Mouse (Mus musculus): ENCODE measurements around the gene Btf3. TPM values are rescaled to one million over a fixed set of nuclear protein-coding genes. Genes with fewer than 3 reads are reported as not detected.
A peak's percentile ranks its signal among the peaks of the same experiment; 100 is the strongest.

Btf3 gene
- polyA plus RNA-seq, 1 experiment from 2014 or later: 746 TPM

- no peak overlapping the region for H3K4me3 ChIP-seq (ENCODE audit: low read depth, low read length)
- no peak overlapping the region for H3K27ac ChIP-seq (ENCODE audit: low read depth)
- no peaks in the 10 kb centered on the region for H3K4me1 ChIP-seq (ENCODE audit: insufficient read depth)
- no peaks in the 10 kb centered on the region for H3K27me3 ChIP-seq (ENCODE audit: insufficient read depth, low read length)
- DNase-seq (no peak), ATAC-seq (ENCODE audit: insufficient read depth) (no peak)
- WGBS: 75% methylated on average over 4 of the region's 4 CpGs
- H3K36me3 ChIP-seq (ENCODE audit: insufficient read depth): peaks cover 39% of the 10 kb centered on the region
- no peak overlapping the region for H3K4me2 ChIP-seq
- TF ChIP-seq CTCF (IDR thresholded peaks at IDR 0.05; ENCODE audit: low read depth): no peak
- no peak overlapping the region for H3K9ac ChIP-seq
- H3K9me3 ChIP-seq (ENCODE audit: low read depth, low read length): no peaks in the 10 kb centered on the region
Measured at GRCm38 (mm10) chr13:98275646-98276045, 41.2 kb downstream of the Btf3 start.

- H3K27ac ChIP-seq (ENCODE audit: low read depth): no peak overlapping the region
- no peak for TF ChIP-seq CTCF (IDR thresholded peaks at IDR 0.05; ENCODE audit: low read depth)
- no peak overlapping the region for H3K9ac ChIP-seq
- WGBS: 85% methylated on average over 9 of the region's 9 CpGs
- ATAC-seq (ENCODE audit: insufficient read depth): no peak
- peaks cover 45% of the 10 kb centered on the region for H3K36me3 ChIP-seq (ENCODE audit: insufficient read depth)
- H3K4me3 ChIP-seq (ENCODE audit: low read depth, low read length): no peak overlapping the region
- no peak overlapping the region for H3K4me2 ChIP-seq
- H3K4me1 ChIP-seq (ENCODE audit: insufficient read depth): no peaks in the 10 kb centered on the region
- DNase-seq: no peak
- H3K9me3 ChIP-seq (ENCODE audit: low read depth, low read length): no peaks in the 10 kb centered on the region
- no peaks in the 10 kb centered on the region for H3K27me3 ChIP-seq (ENCODE audit: insufficient read depth, low read length)
Measured at GRCm38 (mm10) chr13:98274023-98274422, 42.8 kb downstream of the Btf3 start.

- H3K9me3 ChIP-seq (ENCODE audit: low read depth, low read length): no peaks in the 10 kb centered on the region
- ATAC-seq (ENCODE audit: insufficient read depth) (no peak), DNase-seq (peak; percentile 12)
- H3K27ac ChIP-seq (ENCODE audit: low read depth): no peak overlapping the region
- H3K27me3 ChIP-seq (ENCODE audit: insufficient read depth, low read length): no peaks in the 10 kb centered on the region
- TF ChIP-seq CTCF (IDR thresholded peaks at IDR 0.05; ENCODE audit: low read depth): no peak
- H3K9ac ChIP-seq: peak overlapping the region; percentile 91
- peak overlapping the region; percentile 81 for H3K4me3 ChIP-seq (ENCODE audit: low read depth, low read length)
- peak overlapping the region; percentile 65 for H3K4me2 ChIP-seq
- WGBS: 31% methylated on average over 5 of the region's 5 CpGs
- peaks cover 29% of the 10 kb centered on the region for H3K36me3 ChIP-seq (ENCODE audit: insufficient read depth)
- peaks cover 13% of the 10 kb centered on the region for H3K4me1 ChIP-seq (ENCODE audit: insufficient read depth)
Measured at GRCm38 (mm10) chr13:98264111-98264510, 52.7 kb downstream of the Btf3 start.

GRCm38 (mm10) chr13:98263458-98263987, 53.3 kb downstream of the Btf3 start:
- H3K9me3 ChIP-seq (ENCODE audit: low read depth, low read length): no peaks in the 10 kb centered on the region
- peak; percentile 32; the same call in 1 of the 2 replicates for ATAC-seq (ENCODE audit: insufficient read depth)
- DNase-seq: peak; percentile 32
- peaks cover 13% of the 10 kb centered on the region for H3K4me1 ChIP-seq (ENCODE audit: insufficient read depth)
- no peaks in the 10 kb centered on the region for H3K27me3 ChIP-seq (ENCODE audit: insufficient read depth, low read length)
- peaks cover 30% of the 10 kb centered on the region for H3K36me3 ChIP-seq (ENCODE audit: insufficient read depth)
- H3K4me3 ChIP-seq (ENCODE audit: low read depth, low read length): peak overlapping the region; percentile 81
- peak overlapping the region; percentile 65 for H3K4me2 ChIP-seq
- H3K9ac ChIP-seq: peak overlapping the region; percentile 91
- H3K27ac ChIP-seq (ENCODE audit: low read depth): peak overlapping the region; percentile 93
- WGBS: under 1% methylated on average over 16 of the region's 16 CpGs
- TF ChIP-seq CTCF (IDR thresholded peaks at IDR 0.05; ENCODE audit: low read depth): no peak

GRCm38 (mm10) chr13:98262636-98263457, 54.0 kb downstream of the Btf3 start, which contains the start of the genes Utp15 and Ankra2:
TSS of gene Utp15 (minus strand) at chr13:98263041.
TSS of gene Ankra2 (plus strand) at chr13:98263074.
- H3K9me3 ChIP-seq (ENCODE audit: low read depth, low read length): no peaks in the 10 kb centered on the region
- H3K27ac ChIP-seq (ENCODE audit: low read depth): peak within 1 kb of the TSS; percentile 93
- ATAC-seq (ENCODE audit: insufficient read depth) (peak; percentile 99), DNase-seq (peak; percentile 100)
- no peaks in the 10 kb centered on the region for H3K27me3 ChIP-seq (ENCODE audit: insufficient read depth, low read length)
- WGBS: under 1% methylated on average over 71 of the region's 71 CpGs
- no peak for TF ChIP-seq CTCF (IDR thresholded peaks at IDR 0.05; ENCODE audit: low read depth)
- peak within 1 kb of the TSS; percentile 87 for H3K4me2 ChIP-seq
- H3K36me3 ChIP-seq (ENCODE audit: insufficient read depth): peaks cover 29% of the 10 kb centered on the region
- H3K4me1 ChIP-seq (ENCODE audit: insufficient read depth): peaks cover 13% of the 10 kb centered on the region
- H3K4me3 ChIP-seq (ENCODE audit: low read depth, low read length): peak within 1 kb of the TSS; percentile 81
- peak within 1 kb of the TSS; percentile 91 for H3K9ac ChIP-seq

Other genes starting within 250 kb of the Btf3 start
- gene Arhgef28, start 110.6 kb downstream of the Btf3 start, polyA plus RNA-seq (2014; fragmentation: Nextera tagmentation; extraction: Ambion mirVana): 14.7 and 15.0 TPM in 2 replicates
- gene Utp15, start 54.0 kb downstream of the Btf3 start, polyA plus RNA-seq (2014; fragmentation: Nextera tagmentation; extraction: Ambion mirVana): 38.3 and 40.9 TPM in 2 replicates
- 19.8 and 21.2 TPM in 2 replicates for gene Ankra2, start 53.9 kb downstream of the Btf3 start, polyA plus RNA-seq (2014; fragmentation: Nextera tagmentation; extraction: Ambion mirVana)
- not detected in 2 replicates for gene Gm21976, start 37.1 kb downstream of the Btf3 start, polyA plus RNA-seq (2014; fragmentation: Nextera tagmentation; extraction: Ambion mirVana)
- gene Foxd1, start 37.2 kb upstream of the Btf3 start, polyA plus RNA-seq (2014; fragmentation: Nextera tagmentation; extraction: Ambion mirVana): not detected in 2 replicates
- 1.8 TPM in 2 replicates for gene Gm10320, start 175.0 kb upstream of the Btf3 start, polyA plus RNA-seq (2014; fragmentation: Nextera tagmentation; extraction: Ambion mirVana)